Mouse (Mus musculus) myocyte (in vitro differentiated cells): Measurements from ENCODE around the gene Ccdc184. TPM values are rescaled to one million over a fixed set of nuclear protein-coding genes. Genes with fewer than 3 reads are reported as not detected.

Experiments used
- H3K27me3 ChIP-seq: one replicate; pipeline ENCODE4 v1.6.1; 2011; ENCODE audit not compliant: control insufficient read depth, insufficient read depth, insufficient read length
- H3K36me3 ChIP-seq: one replicate; pipeline ENCODE4 v1.6.1; 2011; ENCODE audit not compliant: control insufficient read depth, insufficient read depth
- H3K4me2 ChIP-seq: one replicate; pipeline ENCODE4 v1.6.1; 2011; ENCODE audit warnings: low read depth, control low read depth
- H3K4me3 ChIP-seq: one replicate; pipeline ENCODE4 v1.5.1; 2011; ENCODE audit warnings: mild to moderate bottlenecking, control low read depth, moderate library complexity
- H3K79me2 ChIP-seq: one replicate; pipeline ENCODE4 v1.6.1; 2011; ENCODE audit not compliant: control insufficient read depth, insufficient read depth
- H3ac ChIP-seq: one replicate; pipeline ENCODE4 v1.6.1; 2011; ENCODE audit not compliant: control insufficient read depth, insufficient read length
- CEBPB ChIP-seq: IDR thresholded peaks from 2 replicates; pipeline ENCODE4 v1.6.1; 2011; ENCODE audit warnings: mild to moderate bottlenecking, moderate library complexity; ENCODE audit not compliant: poor library complexity, insufficient read depth, severe bottlenecking
- E2F4 ChIP-seq: IDR thresholded peaks from one replicate; pipeline ENCODE4 v1.6.1; 2011; ENCODE audit warnings: mild to moderate bottlenecking, control low read depth, moderate library complexity; ENCODE audit not compliant: insufficient read depth
- MAX ChIP-seq: IDR thresholded peaks from one replicate; pipeline ENCODE4 v1.6.1; 2011; ENCODE audit warnings: low read depth, mild to moderate bottlenecking, control low read depth
- MYOD1 ChIP-seq, 3 experiments: IDR thresholded peaks; one replicate each; pipeline ENCODE4 v1.6.1; 2011; ENCODE audit warnings: control low read depth in 2 of 3, low read depth in 2 of 3, mild to moderate bottlenecking in 2 of 3, moderate library complexity in 1 of 3; ENCODE audit not compliant: insufficient read length in 2 of 3, control insufficient read depth in 1 of 3
- MYOG ChIP-seq, 3 experiments: IDR thresholded peaks; one replicate each; pipeline ENCODE4 v1.6.1; 2011; ENCODE audit warnings: control low read depth in 2 of 3, low read depth in 2 of 3, mild to moderate bottlenecking in 2 of 3; ENCODE audit not compliant: insufficient read length in 2 of 3, control insufficient read depth in 1 of 3, insufficient read depth in 1 of 3
- POLR2A ChIP-seq: IDR thresholded peaks from one replicate; pipeline ENCODE4 v1.6.1; 2011; ENCODE audit warnings: low read depth, mild to moderate bottlenecking, control low read depth, moderate library complexity; ENCODE audit not compliant: insufficient read length
- POLR2AphosphoS2 ChIP-seq: IDR thresholded peaks from one replicate; pipeline ENCODE4 v1.6.1; 2011; ENCODE audit warnings: low read depth, control low read depth; ENCODE audit not compliant: insufficient read length
- REST ChIP-seq: IDR thresholded peaks from one replicate; pipeline ENCODE4 v1.6.1; 2011; ENCODE audit warnings: mild to moderate bottlenecking, control low read depth, moderate library complexity; ENCODE audit not compliant: insufficient read depth, insufficient read length
- SRF ChIP-seq: IDR thresholded peaks from one replicate; pipeline ENCODE4 v1.6.1; 2011; ENCODE audit warnings: low read depth; ENCODE audit not compliant: control insufficient read depth, insufficient read length
- TCF12 ChIP-seq: IDR thresholded peaks from one replicate; pipeline ENCODE4 v1.6.1; 2011; ENCODE audit warnings: mild to moderate bottlenecking, control low read depth; ENCODE audit not compliant: poor library complexity, insufficient read depth, severe bottlenecking
- TCF3 ChIP-seq: IDR thresholded peaks from one replicate; pipeline ENCODE4 v1.6.1; 2011; ENCODE audit warnings: low read depth, control low read depth; ENCODE audit not compliant: insufficient read length
- USF1 ChIP-seq: IDR thresholded peaks from one replicate; pipeline ENCODE4 v1.6.1; 2011; ENCODE audit warnings: low read depth, mild to moderate bottlenecking, control low read depth, moderate library complexity
- polyA plus RNA-seq: library from polyadenylated mRNA; unstranded; fragments of >200 nt; fragmentation: generic; extraction: Trizol; gene quantifications from one replicate; pipeline ENCODE4 v1.2.1, GENCODE M21; 2012; ENCODE audit warnings: missing spikeins

Ccdc184 gene
- polyA plus RNA-seq, 1 experiment: 0.05 TPM

GRCm38 (mm10) chr15:98136871-98137270, 30.1 kb upstream of the Ccdc184 start:
- Histone ChIP-seq H3K27me3 (no peaks in the 10 kb centered on the region), H3K36me3 (peaks cover 67% of the 10 kb centered on the region), H3K79me2 (no peaks in the 10 kb centered on the region), H3ac (no peak overlapping the region), H3K4me3 (no peak overlapping the region), H3K4me2 (no peak overlapping the region)
- TF ChIP-seq E2F4: no peak
- TF ChIP-seq POLR2A: peak; percentile 24
- peak; percentile 73 for TF ChIP-seq POLR2AphosphoS2

GRCm38 (mm10) chr15:98139763-98140162, 27.2 kb upstream of the Ccdc184 start:
- H3K27me3 ChIP-seq: no peaks in the 10 kb centered on the region
- H3K36me3 ChIP-seq: peaks cover 51% of the 10 kb centered on the region
- H3K4me2 ChIP-seq: no peak overlapping the region
- no peak overlapping the region for H3K4me3 ChIP-seq
- TF ChIP-seq POLR2AphosphoS2: no peak
- TF ChIP-seq E2F4: no peak
- TF ChIP-seq MYOG (IDR thresholded peaks at IDR 0.05; ENCODE audit: control insufficient read depth in 1 of 3, insufficient read depth in 1 of 3, insufficient read length in 2 of 3, low read depth in 2 of 3): no peak
- no peak for TF ChIP-seq USF1
- no peak for TF ChIP-seq MAX
- TF ChIP-seq MYOD1 (IDR thresholded peaks at IDR 0.05; ENCODE audit: control insufficient read depth in 1 of 3, insufficient read length in 2 of 3, low read depth in 2 of 3): no peak
- TF ChIP-seq REST: no peak
- TF ChIP-seq POLR2A: no peak
- no peak for TF ChIP-seq CEBPB
- peaks cover 12% of the 10 kb centered on the region for H3K79me2 ChIP-seq
- H3ac ChIP-seq: no peak overlapping the region

- Histone ChIP-seq H3K4me3 (no peak overlapping the region), H3K36me3 (peaks cover 43% of the 10 kb centered on the region), H3ac (no peak overlapping the region), H3K79me2 (peaks cover 17% of the 10 kb centered on the region), H3K4me2 (no peak overlapping the region), H3K27me3 (no peaks in the 10 kb centered on the region)
- TF ChIP-seq MAX (no peak), REST (no peak), TCF12 (no peak), MYOG (IDR thresholded peaks at IDR 0.05; ENCODE audit: control insufficient read depth in 1 of 3, insufficient read depth in 1 of 3, insufficient read length in 2 of 3, low read depth in 2 of 3) (no peak), SRF (no peak), POLR2AphosphoS2 (no peak), POLR2A (no peak), CEBPB (no peak), USF1 (no peak), E2F4 (no peak), TCF3 (no peak), MYOD1 (IDR thresholded peaks at IDR 0.05; ENCODE audit: control insufficient read depth in 1 of 3, insufficient read length in 2 of 3, low read depth in 2 of 3) (no peak)
Observed at GRCm38 (mm10) chr15:98140809-98141208, 26.1 kb upstream of the Ccdc184 start.

- H3K4me2 ChIP-seq: no peak overlapping the region
- no peak for TF ChIP-seq SRF
- TF ChIP-seq CEBPB: no peak
- TF ChIP-seq MAX: no peak
- TF ChIP-seq POLR2A: no peak
- no peak for TF ChIP-seq MYOG (IDR thresholded peaks at IDR 0.05; ENCODE audit: control insufficient read depth in 1 of 3, insufficient read depth in 1 of 3, insufficient read length in 2 of 3, low read depth in 2 of 3)
- no peak for TF ChIP-seq MYOD1 (IDR thresholded peaks at IDR 0.05; ENCODE audit: control insufficient read depth in 1 of 3, insufficient read length in 2 of 3, low read depth in 2 of 3)
- TF ChIP-seq REST: no peak
- TF ChIP-seq USF1: no peak
- no peak for TF ChIP-seq TCF3
- no peak for TF ChIP-seq E2F4
- no peak for TF ChIP-seq TCF12
- no peak for TF ChIP-seq POLR2AphosphoS2
Observed at GRCm38 (mm10) chr15:98142515-98142914, 24.4 kb upstream of the Ccdc184 start.

GRCm38 (mm10) chr15:98144861-98145507, 22.0 kb upstream of the Ccdc184 start:
- peak; percentile 41 for TF ChIP-seq TCF3
- peak; percentile 22 to 95 (median 93) for TF ChIP-seq MYOG (IDR thresholded peaks at IDR 0.05; ENCODE audit: control insufficient read depth in 1 of 3, insufficient read depth in 1 of 3, insufficient read length in 2 of 3, low read depth in 2 of 3)
- peak in 2 of 3 experiments; percentile 71 to 88 for TF ChIP-seq MYOD1 (IDR thresholded peaks at IDR 0.05; ENCODE audit: control insufficient read depth in 1 of 3, insufficient read length in 2 of 3, low read depth in 2 of 3)
- TF ChIP-seq E2F4: no peak
- H3K36me3 ChIP-seq: peaks cover 19% of the 10 kb centered on the region

More at GRCm38 (mm10) chr15:98142515-98142914, 24.4 kb upstream of the Ccdc184 start:
- peaks cover 35% of the 10 kb centered on the region for H3K36me3 ChIP-seq
- no peak overlapping the region for H3K4me3 ChIP-seq
- H3K79me2 ChIP-seq: peaks cover 17% of the 10 kb centered on the region
- no peaks in the 10 kb centered on the region for H3K27me3 ChIP-seq
- H3ac ChIP-seq: no peak overlapping the region

More at GRCm38 (mm10) chr15:98144861-98145507, 22.0 kb upstream of the Ccdc184 start:
- no peaks in the 10 kb centered on the region for H3K27me3 ChIP-seq
- peak overlapping the region; percentile 73 for H3ac ChIP-seq
- H3K79me2 ChIP-seq: peaks cover 17% of the 10 kb centered on the region
- H3K4me3 ChIP-seq: peak overlapping the region; percentile 49
- peak overlapping the region; percentile 90 for H3K4me2 ChIP-seq
